Mouse (Mus musculus): ENCODE measurements at regions not wholly inside any gene's neighbourhood (a gene's known extent, or its start where the extent isn't known, plus 50 kb on each side); places are given as distances from the start of the nearest gene placed in this dataset.

DNA sequence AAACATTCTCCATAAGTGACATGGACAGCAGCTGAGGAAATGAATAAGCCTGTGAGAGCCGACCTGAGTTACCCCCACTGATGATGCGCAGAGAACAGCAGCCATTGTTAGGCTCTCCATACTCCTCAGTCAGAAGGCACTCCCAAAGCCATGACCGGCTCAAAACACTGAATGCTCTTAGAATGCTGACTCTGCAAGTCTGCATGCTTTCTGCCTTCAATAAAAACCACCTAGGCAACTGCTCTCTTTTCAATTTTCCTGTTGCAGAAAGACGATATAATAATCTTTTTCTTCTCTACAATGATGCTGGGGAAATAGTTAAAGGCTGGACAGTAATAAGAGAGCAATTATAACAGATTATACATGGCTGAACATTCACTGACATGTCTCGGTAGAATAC is 195.0 kb upstream of the Gypa start:
- DNase-seq (ENCODE audit: low spot score) = no peak
- Histone ChIP-seq H3K4me2 (ENCODE audit: low read depth, low read length) (no peak overlapping the region), H3K4me1 (ENCODE audit: control insufficient read depth, insufficient read depth) (no peaks in the 10 kb centered on the region), H3K9ac (replicated peaks; ENCODE audit: low read depth, low read length) (no peak overlapping the region), H3K36me3 (replicated peaks; ENCODE audit: control insufficient read depth, insufficient read depth, low read length) (no peaks in the 10 kb centered on the region), H3K9me3 (replicated peaks; ENCODE audit: control insufficient read depth, low read length) (no peaks in the 10 kb centered on the region), H3K4me3 (ENCODE audit: low read depth, low read length) (no peak overlapping the region), H3K27ac (ENCODE audit: low read depth) (no peak overlapping the region), H3K27me3 (ENCODE audit: control insufficient read depth, insufficient read depth, low read length) (no peaks in the 10 kb centered on the region)
- ATAC-seq (ENCODE audit: insufficient read depth, low read depth) = no peak
- 75% methylated on average over 5 of the region's 5 CpGs for WGBS
- TF ChIP-seq EP300 (IDR thresholded peaks at IDR 0.05; ENCODE audit: low read depth) = no peak
- TF ChIP-seq CTCF (IDR thresholded peaks at IDR 0.05; ENCODE audit: low read depth) = no peak

DNA sequence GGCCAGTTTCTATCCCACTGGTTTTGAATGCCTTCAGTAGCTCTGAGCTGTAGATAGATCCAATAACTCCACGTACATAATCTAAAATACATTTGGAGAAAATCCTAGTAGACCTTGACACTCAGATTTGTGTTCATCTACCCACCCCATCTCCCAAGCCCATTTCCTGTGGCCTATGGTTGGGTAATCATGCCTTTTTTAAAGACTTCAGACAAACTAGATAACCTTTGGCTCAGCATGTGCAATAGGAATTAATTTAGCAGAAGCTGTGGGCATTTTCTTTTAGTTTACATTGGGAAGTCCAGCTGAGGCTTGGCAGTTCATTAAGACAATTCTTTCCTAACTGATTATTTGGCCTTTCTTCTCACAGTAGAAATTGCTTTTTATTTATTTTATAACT is 203.3 kb upstream of the Gypa start:
- DNase-seq (ENCODE audit: low spot score) (no peak), ATAC-seq (ENCODE audit: insufficient read depth, low read depth) (no peak)
- no peaks in the 10 kb centered on the region for H3K36me3 ChIP-seq (replicated peaks; ENCODE audit: control insufficient read depth, insufficient read depth, low read length)
- no peaks in the 10 kb centered on the region for H3K4me1 ChIP-seq (ENCODE audit: control insufficient read depth, insufficient read depth)
- no peak overlapping the region for H3K9ac ChIP-seq (replicated peaks; ENCODE audit: low read depth, low read length)
- H3K4me2 ChIP-seq (ENCODE audit: low read depth, low read length) = no peak overlapping the region
- TF ChIP-seq EP300 (IDR thresholded peaks at IDR 0.05; ENCODE audit: low read depth) = no peak
- no peak for TF ChIP-seq CTCF (IDR thresholded peaks at IDR 0.05; ENCODE audit: low read depth)
- H3K27ac ChIP-seq (ENCODE audit: low read depth) = no peak overlapping the region
- WGBS = 72% methylated on average over 1 of the region's 1 CpGs
- H3K4me3 ChIP-seq (ENCODE audit: low read depth, low read length) = no peak overlapping the region
- no peaks in the 10 kb centered on the region for H3K9me3 ChIP-seq (replicated peaks; ENCODE audit: control insufficient read depth, low read length)
- no peaks in the 10 kb centered on the region for H3K27me3 ChIP-seq (ENCODE audit: control insufficient read depth, insufficient read depth, low read length)

DNA sequence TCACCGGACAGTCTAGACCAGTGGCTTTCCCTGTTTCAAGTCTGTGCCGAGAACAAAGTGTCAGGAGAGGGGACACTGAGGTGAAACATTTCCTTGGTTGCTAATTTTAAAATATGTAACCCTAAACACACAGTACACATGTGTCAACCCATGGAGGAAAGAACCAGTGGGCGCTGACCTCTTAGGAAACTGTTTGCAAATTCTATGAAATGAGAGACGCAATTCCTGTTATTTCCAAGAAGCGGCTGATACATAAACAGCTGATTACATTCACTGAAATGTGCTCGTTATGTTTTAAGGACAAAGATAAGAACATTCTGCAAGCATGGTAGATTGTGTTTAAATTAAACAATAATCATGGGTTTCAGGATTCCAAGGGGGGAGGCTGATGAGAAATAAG is 204.3 kb upstream of the Gypa start:
- Histone ChIP-seq H3K27me3 (ENCODE audit: control insufficient read depth, insufficient read depth, low read length) (no peaks in the 10 kb centered on the region), H3K9ac (replicated peaks; ENCODE audit: low read depth, low read length) (no peak overlapping the region), H3K9me3 (replicated peaks; ENCODE audit: control insufficient read depth, low read length) (no peaks in the 10 kb centered on the region), H3K27ac (ENCODE audit: low read depth) (no peak overlapping the region), H3K4me1 (ENCODE audit: control insufficient read depth, insufficient read depth) (no peaks in the 10 kb centered on the region), H3K4me3 (ENCODE audit: low read depth, low read length) (no peak overlapping the region), H3K36me3 (replicated peaks; ENCODE audit: control insufficient read depth, insufficient read depth, low read length) (no peaks in the 10 kb centered on the region), H3K4me2 (ENCODE audit: low read depth, low read length) (no peak overlapping the region)
- ATAC-seq (ENCODE audit: insufficient read depth, low read depth) (no peak), DNase-seq (ENCODE audit: low spot score) (no peak)
- WGBS = 66% methylated on average over 6 of the region's 6 CpGs
- TF ChIP-seq CTCF (IDR thresholded peaks at IDR 0.05; ENCODE audit: low read depth) = no peak

DNA sequence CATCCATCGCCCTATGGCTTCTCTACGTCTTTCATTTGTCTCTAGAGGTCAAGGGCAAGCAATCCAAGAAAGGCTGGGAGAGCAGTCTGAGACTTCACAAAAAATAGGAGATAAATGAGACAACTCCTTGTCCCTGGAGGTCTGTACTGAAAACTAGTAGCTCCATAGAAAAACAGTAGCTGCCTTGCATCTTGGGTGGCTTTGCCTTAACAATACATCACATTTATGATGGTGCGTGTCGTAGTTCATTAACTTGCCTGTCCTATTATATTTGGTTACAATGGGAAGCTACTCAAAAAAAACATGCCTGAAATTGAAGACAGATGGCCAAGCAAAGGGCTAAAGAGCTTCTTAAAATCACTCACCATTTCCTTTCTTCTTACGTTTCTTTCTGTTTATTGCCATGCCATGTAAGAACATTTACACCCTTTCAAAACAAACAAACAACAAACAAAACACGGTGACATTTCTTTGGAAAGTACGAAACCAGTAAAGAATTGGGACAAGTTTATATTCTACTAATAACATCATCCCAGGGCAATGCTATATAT is 211.2 kb upstream of the Hhip start:
- no peak overlapping the region for H3K27ac ChIP-seq (ENCODE audit: low read depth)
- no peak for DNase-seq (ENCODE audit: low spot score)
- H3K9ac ChIP-seq (replicated peaks; ENCODE audit: low read depth, low read length) = no peak overlapping the region
- H3K4me1 ChIP-seq (ENCODE audit: control insufficient read depth, insufficient read depth) = no peaks in the 10 kb centered on the region
- no peak overlapping the region for H3K4me3 ChIP-seq (ENCODE audit: low read depth, low read length)
- TF ChIP-seq CTCF (IDR thresholded peaks at IDR 0.05; ENCODE audit: low read depth) (no peak), EP300 (IDR thresholded peaks at IDR 0.05; ENCODE audit: low read depth) (no peak)
- no peak overlapping the region for H3K4me2 ChIP-seq (ENCODE audit: low read depth, low read length)
- no peaks in the 10 kb centered on the region for H3K36me3 ChIP-seq (replicated peaks; ENCODE audit: control insufficient read depth, insufficient read depth, low read length)
- WGBS = 82% methylated on average over 7 of the region's 7 CpGs
- ATAC-seq (ENCODE audit: insufficient read depth, low read depth) = no peak
- no peaks in the 10 kb centered on the region for H3K9me3 ChIP-seq (replicated peaks; ENCODE audit: control insufficient read depth, low read length)
- no peaks in the 10 kb centered on the region for H3K27me3 ChIP-seq (ENCODE audit: control insufficient read depth, insufficient read depth, low read length)

DNA sequence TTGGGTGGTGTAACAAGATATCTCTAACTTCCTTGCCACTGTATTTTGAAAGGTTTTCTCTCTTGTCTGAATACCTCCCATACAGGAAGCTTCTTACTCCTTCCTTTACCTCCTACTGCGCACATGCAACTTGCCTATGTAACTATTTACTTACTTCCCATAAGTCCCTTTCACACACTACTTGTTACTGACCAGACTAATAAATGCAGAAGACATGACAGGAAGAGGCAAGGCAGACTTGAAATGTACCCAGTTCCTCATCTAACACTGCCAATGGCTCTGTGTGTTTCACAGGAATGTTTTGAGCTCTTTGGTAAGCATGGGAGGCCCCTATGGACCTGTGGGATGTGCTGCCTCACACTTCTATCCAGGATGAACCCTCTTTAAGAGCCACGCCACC is 207.1 kb upstream of the Hhip start:
- WGBS = 80% methylated on average over 2 of the region's 2 CpGs
- no peak overlapping the region for H3K4me2 ChIP-seq (ENCODE audit: low read depth, low read length)
- no peaks in the 10 kb centered on the region for H3K27me3 ChIP-seq (ENCODE audit: control insufficient read depth, insufficient read depth, low read length)
- no peak overlapping the region for H3K27ac ChIP-seq (ENCODE audit: low read depth)
- no peaks in the 10 kb centered on the region for H3K36me3 ChIP-seq (replicated peaks; ENCODE audit: control insufficient read depth, insufficient read depth, low read length)
- no peak overlapping the region for H3K9ac ChIP-seq (replicated peaks; ENCODE audit: low read depth, low read length)
- no peak for ATAC-seq (ENCODE audit: insufficient read depth, low read depth)
- no peak for DNase-seq (ENCODE audit: low spot score)
- H3K4me3 ChIP-seq (ENCODE audit: low read depth, low read length) = no peak overlapping the region
- H3K4me1 ChIP-seq (ENCODE audit: control insufficient read depth, insufficient read depth) = no peaks in the 10 kb centered on the region
- no peaks in the 10 kb centered on the region for H3K9me3 ChIP-seq (replicated peaks; ENCODE audit: control insufficient read depth, low read length)
- no peak for TF ChIP-seq CTCF (IDR thresholded peaks at IDR 0.05; ENCODE audit: low read depth)
- TF ChIP-seq EP300 (IDR thresholded peaks at IDR 0.05; ENCODE audit: low read depth) = no peak

DNA sequence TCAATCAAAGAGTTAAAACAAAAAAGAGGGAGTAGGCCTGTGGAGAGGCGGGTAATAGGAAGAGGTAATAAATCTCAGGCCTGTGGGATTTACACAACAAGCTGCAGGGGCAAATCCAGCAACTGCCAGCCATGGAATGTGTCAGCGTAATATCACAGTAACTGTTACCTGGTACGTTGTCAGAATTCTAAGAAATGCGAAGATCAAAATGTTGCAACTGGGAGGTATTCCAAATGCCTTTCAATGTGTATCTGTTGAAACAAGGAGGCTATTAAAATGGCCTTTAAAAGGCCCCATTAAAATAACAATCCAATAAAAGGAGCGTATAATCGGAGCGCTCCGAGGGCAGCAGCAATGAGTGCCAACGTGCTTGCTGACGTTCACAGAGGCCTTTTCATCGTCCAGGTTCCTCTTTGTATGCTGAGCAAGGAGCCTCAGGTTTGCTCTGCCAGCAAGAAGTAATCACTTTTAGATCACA is 205.7 kb upstream of the Hhip start:
- 66% methylated on average over 11 of the region's 11 CpGs for WGBS
- no peak for ATAC-seq (ENCODE audit: insufficient read depth, low read depth)
- TF ChIP-seq EP300 (IDR thresholded peaks at IDR 0.05; ENCODE audit: low read depth) (no peak), CTCF (IDR thresholded peaks at IDR 0.05; ENCODE audit: low read depth) (no peak)
- Histone ChIP-seq H3K27ac (ENCODE audit: low read depth) (no peak overlapping the region), H3K27me3 (ENCODE audit: control insufficient read depth, insufficient read depth, low read length) (no peaks in the 10 kb centered on the region), H3K36me3 (replicated peaks; ENCODE audit: control insufficient read depth, insufficient read depth, low read length) (no peaks in the 10 kb centered on the region), H3K4me2 (ENCODE audit: low read depth, low read length) (no peak overlapping the region), H3K9me3 (replicated peaks; ENCODE audit: control insufficient read depth, low read length) (no peaks in the 10 kb centered on the region), H3K9ac (replicated peaks; ENCODE audit: low read depth, low read length) (no peak overlapping the region), H3K4me3 (ENCODE audit: low read depth, low read length) (no peak overlapping the region), H3K4me1 (ENCODE audit: control insufficient read depth, insufficient read depth) (no peaks in the 10 kb centered on the region)
- no peak for DNase-seq (ENCODE audit: low spot score)

Data from heart, postnatal 0 days (tissue).